Mouse (Mus musculus) erythroblast, embryonic 14.5 days (primary cell): ENCODE data around the gene Lhx4.

Experiments
- GATA1 ChIP-seq: IDR thresholded peaks from 2 replicates; pipeline ENCODE4 v1.6.1; 2012; ENCODE audit warnings: low read length, inconsistent platforms, mixed read lengths
- TAL1 ChIP-seq: IDR thresholded peaks from 3 replicates; pipeline ENCODE4 v1.6.1; 2012; ENCODE audit warnings: low read length, inconsistent platforms, mixed read lengths

DNA sequence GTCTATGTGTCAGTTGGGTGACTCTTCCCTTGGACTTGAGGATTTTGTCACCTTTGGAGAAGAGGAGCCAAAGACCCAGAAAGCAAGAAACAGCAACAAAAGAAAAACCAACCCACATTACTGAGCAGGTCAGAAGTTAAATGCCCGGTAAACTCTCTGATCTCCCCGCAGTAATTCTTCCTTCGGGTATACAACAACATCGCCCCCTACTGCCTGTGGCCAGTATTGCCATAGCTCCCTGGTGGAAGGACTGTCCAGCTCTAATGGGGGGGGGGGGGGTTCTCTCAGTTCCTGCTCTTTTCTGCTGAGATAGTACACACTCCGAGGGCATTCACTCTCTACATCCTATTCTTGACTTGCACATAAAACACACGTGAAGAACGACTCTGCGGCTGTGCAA, 30.0 kb downstream of the Lhx4 start:
- TF ChIP-seq GATA1 (no peak), TAL1 (no peak)
